Mouse (Mus musculus): ENCODE results near the gene Ppp1r2. TPM values are rescaled to one million over a fixed set of nuclear protein-coding genes. Genes with fewer than 3 reads are reported as not detected.
A peak's percentile ranks its signal among the peaks of the same experiment; 100 is the strongest.

Ppp1r2 gene
- polyA plus RNA-seq, 1 experiment, result 45.4 TPM

GRCm38 (mm10) chr16:31274084-31274483 lies 993 bp downstream of the Ppp1r2 start:
- TF ChIP-seq POLR2A (IDR thresholded peaks at IDR 0.05; ENCODE audit: borderline replicate concordance, low read depth, low read length) (no peak), CTCF (IDR thresholded peaks at IDR 0.05; ENCODE audit: low read depth, low read length) (no peak)
- Histone ChIP-seq H3K4me3 (ENCODE audit: insufficient read depth, low read length) (peak overlapping the region; percentile 88), H3K27ac (ENCODE audit: insufficient read depth, low read depth, low read length) (peak overlapping the region; percentile 80; the same call in 1 of the 2 replicates), H3K4me1 (ENCODE audit: control insufficient read depth, insufficient read depth, low read length) (peaks cover 23% of the 10 kb centered on the region)

- TF ChIP-seq CTCF (IDR thresholded peaks at IDR 0.05; ENCODE audit: low read depth, low read length) (no peak), POLR2A (IDR thresholded peaks at IDR 0.05; ENCODE audit: borderline replicate concordance, low read depth, low read length) (no peak)
- Histone ChIP-seq H3K27ac (ENCODE audit: insufficient read depth, low read depth, low read length) (no peak overlapping the region), H3K4me3 (ENCODE audit: insufficient read depth, low read length) (no peak overlapping the region), H3K4me1 (ENCODE audit: control insufficient read depth, insufficient read depth, low read length) (peaks cover 6% of the 10 kb centered on the region)
These were observed 8.4 kb downstream of the Ppp1r2 start for GRCm38 (mm10) chr16:31266692-31267091.

- no peak for TF ChIP-seq POLR2A (IDR thresholded peaks at IDR 0.05; ENCODE audit: borderline replicate concordance, low read depth, low read length)
- no peak for TF ChIP-seq CTCF (IDR thresholded peaks at IDR 0.05; ENCODE audit: low read depth, low read length)
- peaks cover 14% of the 10 kb centered on the region for H3K4me1 ChIP-seq (ENCODE audit: control insufficient read depth, insufficient read depth, low read length)
- H3K27ac ChIP-seq (ENCODE audit: insufficient read depth, low read depth, low read length), result peak overlapping the region; percentile 52
- no peak overlapping the region for H3K4me3 ChIP-seq (ENCODE audit: insufficient read depth, low read length)
These were observed 18.9 kb downstream of the Ppp1r2 start for GRCm38 (mm10) chr16:31256151-31256550.

DNA sequence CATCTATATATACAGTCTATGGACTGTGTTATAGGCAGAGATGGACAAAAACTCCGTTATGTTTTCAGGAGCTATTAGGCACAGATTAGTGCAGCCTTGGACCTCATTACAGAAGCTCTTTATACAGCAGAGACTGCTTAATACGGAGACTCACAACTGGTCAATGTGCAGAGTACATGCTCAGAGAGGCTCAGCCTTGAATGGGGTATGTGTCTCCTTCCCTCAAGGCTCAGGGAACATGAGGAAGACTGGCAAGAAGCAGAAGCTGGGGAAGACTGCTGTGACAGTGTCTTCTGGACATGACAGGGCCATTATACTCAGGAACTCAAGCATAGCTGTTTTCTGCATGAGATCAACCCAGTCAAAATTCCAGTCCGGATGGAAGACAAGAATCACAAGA lies 19.4 kb downstream of the Ppp1r2 start:
- TF ChIP-seq POLR2A (IDR thresholded peaks at IDR 0.05; ENCODE audit: borderline replicate concordance, low read depth, low read length) (no peak), CTCF (IDR thresholded peaks at IDR 0.05; ENCODE audit: low read depth, low read length) (no peak)
- H3K4me3 ChIP-seq (ENCODE audit: insufficient read depth, low read length), result no peak overlapping the region
- H3K27ac ChIP-seq (ENCODE audit: insufficient read depth, low read depth, low read length), result peak overlapping the region; percentile 48
- peaks cover 12% of the 10 kb centered on the region for H3K4me1 ChIP-seq (ENCODE audit: control insufficient read depth, insufficient read depth, low read length)

- H3K4me1 ChIP-seq (ENCODE audit: control insufficient read depth, insufficient read depth, low read length), result no peaks in the 10 kb centered on the region
- no peak overlapping the region for H3K27ac ChIP-seq (ENCODE audit: insufficient read depth, low read depth, low read length)
- TF ChIP-seq CTCF (IDR thresholded peaks at IDR 0.05; ENCODE audit: low read depth, low read length) (no peak), POLR2A (IDR thresholded peaks at IDR 0.05; ENCODE audit: borderline replicate concordance, low read depth, low read length) (no peak)
- no peak overlapping the region for H3K4me3 ChIP-seq (ENCODE audit: insufficient read depth, low read length)
These were observed 25.7 kb downstream of the Ppp1r2 start for GRCm38 (mm10) chr16:31249401-31249800.

DNA sequence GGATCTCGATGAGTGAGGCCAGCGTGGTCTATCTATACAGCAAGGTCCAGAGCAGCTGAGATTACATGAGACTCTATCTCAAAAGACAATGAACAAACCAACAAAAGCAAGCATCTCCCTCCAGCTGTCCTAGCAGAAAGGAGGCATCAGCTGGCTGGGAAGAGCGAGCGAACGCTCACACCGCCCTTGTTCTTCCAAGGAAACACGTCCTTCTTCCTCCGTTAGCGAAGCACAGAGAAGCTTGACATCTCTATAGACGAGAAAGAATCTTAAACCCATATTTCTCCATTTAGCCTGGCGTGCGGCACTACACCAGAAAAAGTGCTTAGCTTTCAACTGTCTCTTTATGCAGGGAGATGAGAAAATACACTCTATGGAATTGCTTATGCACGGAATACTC lies 26.4 kb downstream of the Ppp1r2 start:
- Histone ChIP-seq H3K27ac (ENCODE audit: insufficient read depth, low read depth, low read length) (no peak overlapping the region), H3K4me3 (ENCODE audit: insufficient read depth, low read length) (no peak overlapping the region), H3K4me1 (ENCODE audit: control insufficient read depth, insufficient read depth, low read length) (no peaks in the 10 kb centered on the region)
- TF ChIP-seq POLR2A (IDR thresholded peaks at IDR 0.05; ENCODE audit: borderline replicate concordance, low read depth, low read length) (no peak), CTCF (IDR thresholded peaks at IDR 0.05; ENCODE audit: low read depth, low read length) (no peak)

GRCm38 (mm10) chr16:31247442-31247841 lies 27.6 kb downstream of the Ppp1r2 start:
- Histone ChIP-seq H3K4me1 (ENCODE audit: control insufficient read depth, insufficient read depth, low read length) (no peaks in the 10 kb centered on the region), H3K4me3 (ENCODE audit: insufficient read depth, low read length) (no peak overlapping the region), H3K27ac (ENCODE audit: insufficient read depth, low read depth, low read length) (no peak overlapping the region)
- TF ChIP-seq CTCF (IDR thresholded peaks at IDR 0.05; ENCODE audit: low read depth, low read length) (no peak), POLR2A (IDR thresholded peaks at IDR 0.05; ENCODE audit: borderline replicate concordance, low read depth, low read length) (no peak)

GRCm38 (mm10) chr16:31244053-31244452 lies 31.0 kb downstream of the Ppp1r2 start:
- Histone ChIP-seq H3K4me3 (ENCODE audit: insufficient read depth, low read length) (no peak overlapping the region), H3K27ac (ENCODE audit: insufficient read depth, low read depth, low read length) (no peak overlapping the region), H3K4me1 (ENCODE audit: control insufficient read depth, insufficient read depth, low read length) (no peaks in the 10 kb centered on the region)
- no peak for TF ChIP-seq POLR2A (IDR thresholded peaks at IDR 0.05; ENCODE audit: borderline replicate concordance, low read depth, low read length)
- no peak for TF ChIP-seq CTCF (IDR thresholded peaks at IDR 0.05; ENCODE audit: low read depth, low read length)

- no peak overlapping the region for H3K27ac ChIP-seq (ENCODE audit: insufficient read depth, low read depth, low read length)
- no peak overlapping the region for H3K4me3 ChIP-seq (ENCODE audit: insufficient read depth, low read length)
- TF ChIP-seq POLR2A (IDR thresholded peaks at IDR 0.05; ENCODE audit: borderline replicate concordance, low read depth, low read length), result no peak
- TF ChIP-seq CTCF (IDR thresholded peaks at IDR 0.05; ENCODE audit: low read depth, low read length), result no peak
- no peaks in the 10 kb centered on the region for H3K4me1 ChIP-seq (ENCODE audit: control insufficient read depth, insufficient read depth, low read length)
These were observed 33.6 kb downstream of the Ppp1r2 start for GRCm38 (mm10) chr16:31241433-31241832.

- Histone ChIP-seq H3K4me3 (ENCODE audit: insufficient read depth, low read length) (no peak overlapping the region), H3K27ac (ENCODE audit: insufficient read depth, low read depth, low read length) (no peak overlapping the region), H3K4me1 (ENCODE audit: control insufficient read depth, insufficient read depth, low read length) (peaks cover 3% of the 10 kb centered on the region; the same call in 1 of the 2 replicates)
- TF ChIP-seq CTCF (IDR thresholded peaks at IDR 0.05; ENCODE audit: low read depth, low read length), result no peak
- no peak for TF ChIP-seq POLR2A (IDR thresholded peaks at IDR 0.05; ENCODE audit: borderline replicate concordance, low read depth, low read length)
These were observed 34.5 kb downstream of the Ppp1r2 start for GRCm38 (mm10) chr16:31240569-31240968.

DNA sequence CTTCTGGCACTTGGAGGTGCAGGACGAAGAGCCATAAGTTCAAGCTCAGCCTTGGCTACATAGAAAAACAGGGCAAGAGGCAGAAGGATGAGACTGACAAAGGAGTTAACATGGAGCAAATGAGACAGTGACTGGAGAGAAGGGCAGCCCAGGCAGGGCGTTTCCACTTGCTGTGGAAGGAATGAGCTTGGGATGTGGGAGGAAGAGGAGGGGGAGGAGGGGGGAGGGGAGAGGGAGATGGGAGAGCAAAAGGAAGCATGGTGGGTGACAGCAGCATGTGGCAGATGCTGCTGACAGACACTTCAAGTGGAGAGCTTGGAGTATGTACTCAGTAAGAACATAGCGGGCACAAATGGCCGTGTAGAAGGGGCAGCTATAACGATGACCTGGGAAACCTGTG lies 36.8 kb downstream of the Ppp1r2 start:
- no peak for TF ChIP-seq POLR2A (IDR thresholded peaks at IDR 0.05; ENCODE audit: borderline replicate concordance, low read depth, low read length)
- no peak for TF ChIP-seq CTCF (IDR thresholded peaks at IDR 0.05; ENCODE audit: low read depth, low read length)
- H3K4me3 ChIP-seq (ENCODE audit: insufficient read depth, low read length), result no peak overlapping the region
- peaks cover 17% of the 10 kb centered on the region for H3K4me1 ChIP-seq (ENCODE audit: control insufficient read depth, insufficient read depth, low read length)
- H3K27ac ChIP-seq (ENCODE audit: insufficient read depth, low read depth, low read length), result no peak overlapping the region
